Mouse (Mus musculus): ENCODE data around the gene Mpp6. TPM values are rescaled to one million over a fixed set of nuclear protein-coding genes. Genes with fewer than 3 reads are reported as not detected.

Mpp6 gene
- polyA plus RNA-seq, 1 experiment, result 7.0 TPM

DNA sequence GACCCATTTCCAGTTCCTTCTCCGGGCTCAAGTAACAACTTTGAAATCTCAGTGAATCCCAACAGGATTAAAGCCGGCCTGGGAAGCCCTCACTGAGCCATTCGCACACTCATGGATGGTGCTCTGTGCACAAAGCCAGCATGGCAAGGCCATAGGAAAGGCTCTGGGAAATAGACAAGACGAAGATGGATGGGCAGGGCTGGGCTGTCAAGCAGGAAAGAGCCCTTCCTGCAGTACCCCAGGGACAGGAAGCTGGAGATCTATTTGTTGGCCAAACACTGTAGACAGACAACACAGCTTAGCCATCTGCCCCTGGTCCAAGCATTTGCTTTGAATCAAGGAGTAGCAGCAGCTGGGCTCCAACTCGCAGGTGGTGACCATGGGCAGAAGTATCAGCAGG is 118.1 kb downstream of the Mpp6 start:
- no peak overlapping the region for H3K27ac ChIP-seq (ENCODE audit: insufficient read depth, low read length)
- H3K4me1 ChIP-seq (ENCODE audit: control insufficient read depth, insufficient read depth, insufficient read length), result no peaks in the 10 kb centered on the region
- H3K4me3 ChIP-seq (ENCODE audit: extremely low read depth, insufficient read depth, insufficient read length), result no peak overlapping the region
- no peaks in the 10 kb centered on the region for H3K36me3 ChIP-seq (ENCODE audit: control insufficient read depth, insufficient read depth, low read length)
- TF ChIP-seq CTCF (IDR thresholded peaks at IDR 0.05; ENCODE audit: extremely low read depth, insufficient read depth, insufficient read length, insufficient replicate concordance), result no peak
- TF ChIP-seq POLR2A (IDR thresholded peaks at IDR 0.05; ENCODE audit: low read depth, low read length), result no peak
- DNase-seq (ENCODE audit: low read depth in 1 of 2, low spot score in 2 of 2), result no peak
- 75% methylated on average over 5 of the region's 5 CpGs for WGBS
- H3K27me3 ChIP-seq (ENCODE audit: control insufficient read depth, insufficient read depth, low read length), result no peaks in the 10 kb centered on the region

DNA sequence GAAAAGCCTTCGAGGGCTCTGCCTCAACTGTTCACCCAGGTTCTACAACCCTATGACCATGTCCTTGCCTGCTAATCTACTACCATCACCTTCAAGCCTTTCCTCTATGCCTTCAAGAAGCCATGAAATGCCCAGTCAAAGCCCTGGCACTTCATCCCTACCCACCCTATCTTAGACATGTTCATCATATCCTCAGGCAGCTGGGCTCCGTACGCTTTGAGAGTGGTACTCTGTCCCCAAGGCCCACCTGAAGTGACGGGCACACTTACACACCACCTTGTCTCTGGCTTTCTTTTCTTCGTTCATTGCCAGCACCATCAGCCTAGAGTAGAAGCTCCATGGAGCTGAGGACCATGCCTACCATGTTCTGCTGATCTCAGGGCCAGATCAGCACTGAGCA is 121.2 kb downstream of the Mpp6 start:
- TF ChIP-seq POLR2A (IDR thresholded peaks at IDR 0.05; ENCODE audit: low read depth, low read length) (no peak), CTCF (IDR thresholded peaks at IDR 0.05; ENCODE audit: extremely low read depth, insufficient read depth, insufficient read length, insufficient replicate concordance) (no peak)
- Histone ChIP-seq H3K36me3 (ENCODE audit: control insufficient read depth, insufficient read depth, low read length) (no peaks in the 10 kb centered on the region), H3K4me3 (ENCODE audit: extremely low read depth, insufficient read depth, insufficient read length) (no peak overlapping the region), H3K4me1 (ENCODE audit: control insufficient read depth, insufficient read depth, insufficient read length) (no peaks in the 10 kb centered on the region), H3K27me3 (ENCODE audit: control insufficient read depth, insufficient read depth, low read length) (no peaks in the 10 kb centered on the region), H3K27ac (ENCODE audit: insufficient read depth, low read length) (no peak overlapping the region)
- WGBS, result 91% methylated on average over 5 of the region's 5 CpGs
- no peak for DNase-seq (ENCODE audit: low read depth in 1 of 2, low spot score in 2 of 2)

DNA sequence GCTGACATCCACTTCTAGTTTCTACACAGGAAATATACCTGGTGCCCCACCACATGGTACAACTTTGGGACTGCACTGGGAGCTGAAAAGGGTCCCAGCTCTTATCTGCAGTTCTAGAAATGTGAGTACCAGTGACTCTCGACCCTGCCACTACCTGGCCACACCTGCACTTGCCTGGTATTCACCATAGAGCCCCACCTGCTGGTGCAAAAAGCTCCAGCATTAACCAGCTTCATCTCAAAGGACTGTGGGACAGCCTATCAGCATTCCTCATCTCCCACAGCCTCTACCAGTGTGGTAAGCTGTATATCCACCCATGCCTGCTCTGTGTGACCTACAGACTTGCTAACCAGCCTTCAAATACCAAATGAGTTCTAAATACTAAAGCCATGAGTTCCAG is 122.9 kb downstream of the Mpp6 start:
- TF ChIP-seq POLR2A (IDR thresholded peaks at IDR 0.05; ENCODE audit: low read depth, low read length) (no peak), CTCF (IDR thresholded peaks at IDR 0.05; ENCODE audit: extremely low read depth, insufficient read depth, insufficient read length, insufficient replicate concordance) (no peak)
- no peaks in the 10 kb centered on the region for H3K4me1 ChIP-seq (ENCODE audit: control insufficient read depth, insufficient read depth, insufficient read length)
- no peaks in the 10 kb centered on the region for H3K27me3 ChIP-seq (ENCODE audit: control insufficient read depth, insufficient read depth, low read length)
- 56% methylated on average over 1 of the region's 1 CpGs for WGBS
- no peak overlapping the region for H3K4me3 ChIP-seq (ENCODE audit: extremely low read depth, insufficient read depth, insufficient read length)
- no peak overlapping the region for H3K27ac ChIP-seq (ENCODE audit: insufficient read depth, low read length)
- no peaks in the 10 kb centered on the region for H3K36me3 ChIP-seq (ENCODE audit: control insufficient read depth, insufficient read depth, low read length)
- no peak for DNase-seq (ENCODE audit: low read depth in 1 of 2, low spot score in 2 of 2)

DNA sequence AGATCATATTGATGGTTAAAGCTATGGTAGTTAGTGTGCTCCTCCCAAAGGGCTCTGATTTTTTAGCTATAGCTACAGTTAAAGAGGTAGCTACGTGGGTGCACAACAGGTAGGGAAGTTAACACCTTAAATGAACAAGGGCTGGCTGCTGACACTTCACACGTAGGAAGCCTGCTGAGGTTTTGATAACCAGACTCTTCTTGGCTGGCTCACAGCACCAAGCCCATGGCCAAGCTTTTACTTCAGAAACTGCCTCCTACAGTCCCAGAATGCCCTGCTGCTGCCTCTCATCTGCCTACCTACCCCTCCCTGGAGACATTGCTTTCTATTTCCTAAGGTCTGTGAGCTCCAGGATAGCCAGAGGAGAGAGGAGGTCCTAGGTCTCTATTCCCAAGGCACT is 127.9 kb downstream of the Mpp6 start:
- Histone ChIP-seq H3K27ac (ENCODE audit: insufficient read depth, low read length) (no peak overlapping the region), H3K36me3 (ENCODE audit: control insufficient read depth, insufficient read depth, low read length) (no peaks in the 10 kb centered on the region), H3K4me1 (ENCODE audit: control insufficient read depth, insufficient read depth, insufficient read length) (no peaks in the 10 kb centered on the region), H3K4me3 (ENCODE audit: extremely low read depth, insufficient read depth, insufficient read length) (no peak overlapping the region), H3K27me3 (ENCODE audit: control insufficient read depth, insufficient read depth, low read length) (no peaks in the 10 kb centered on the region)
- 74% methylated on average over 2 of the region's 2 CpGs for WGBS
- DNase-seq (ENCODE audit: low read depth in 1 of 2, low spot score in 2 of 2), result no peak
- TF ChIP-seq POLR2A (IDR thresholded peaks at IDR 0.05; ENCODE audit: low read depth, low read length), result no peak
- no peak for TF ChIP-seq CTCF (IDR thresholded peaks at IDR 0.05; ENCODE audit: extremely low read depth, insufficient read depth, insufficient read length, insufficient replicate concordance)

DNA sequence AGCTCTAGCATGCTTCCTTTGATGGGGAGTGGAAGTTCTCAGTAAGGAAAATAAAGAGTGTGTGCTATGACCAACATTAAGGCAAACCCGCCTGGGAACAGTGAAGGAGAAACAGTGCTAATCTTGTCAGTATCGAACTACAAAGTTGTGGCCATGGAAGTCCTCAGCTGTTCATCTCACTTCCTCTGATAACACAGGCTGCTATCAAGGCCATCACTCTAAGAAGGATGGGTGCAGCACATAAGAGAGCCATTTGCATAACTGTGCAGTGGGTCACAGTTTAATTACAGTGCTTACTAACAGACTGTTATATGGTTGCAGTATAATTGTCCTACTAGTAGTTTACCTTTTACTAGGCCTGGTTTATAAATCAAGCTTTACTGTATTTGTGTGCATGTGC is 129.9 kb downstream of the Mpp6 start:
- WGBS, result 72% methylated on average over 2 of the region's 2 CpGs
- no peaks in the 10 kb centered on the region for H3K4me1 ChIP-seq (ENCODE audit: control insufficient read depth, insufficient read depth, insufficient read length)

DNA sequence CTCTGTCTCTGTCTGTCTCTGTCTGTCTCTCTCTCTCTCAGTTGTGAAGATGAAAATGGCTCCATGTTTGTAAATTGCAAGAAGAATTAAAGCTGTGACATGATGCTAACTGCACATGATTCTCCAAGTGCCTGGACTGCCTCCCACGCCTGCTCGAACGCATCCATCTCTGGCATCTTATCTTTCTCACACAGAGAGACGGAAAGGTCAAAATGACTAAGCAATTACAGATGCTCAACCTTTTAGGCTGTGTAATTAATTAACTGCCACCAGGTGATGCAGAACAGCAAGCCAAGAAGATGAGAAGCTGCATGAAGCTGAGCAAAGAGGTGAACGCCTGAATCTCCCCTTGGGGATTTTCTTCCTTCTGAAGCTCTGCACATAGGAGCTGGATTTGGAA is 130.4 kb downstream of the Mpp6 start:
- no peak for DNase-seq (ENCODE audit: low read depth in 1 of 2, low spot score in 2 of 2)
- 85% methylated on average over 5 of the region's 5 CpGs for WGBS

More for the DNA sequence above, 129.9 kb downstream of the Mpp6 start:
- Histone ChIP-seq H3K27me3 (ENCODE audit: control insufficient read depth, insufficient read depth, low read length) (no peaks in the 10 kb centered on the region), H3K4me3 (ENCODE audit: extremely low read depth, insufficient read depth, insufficient read length) (no peak overlapping the region), H3K36me3 (ENCODE audit: control insufficient read depth, insufficient read depth, low read length) (no peaks in the 10 kb centered on the region), H3K27ac (ENCODE audit: insufficient read depth, low read length) (no peak overlapping the region)
- TF ChIP-seq POLR2A (IDR thresholded peaks at IDR 0.05; ENCODE audit: low read depth, low read length), result no peak
- no peak for TF ChIP-seq CTCF (IDR thresholded peaks at IDR 0.05; ENCODE audit: extremely low read depth, insufficient read depth, insufficient read length, insufficient replicate concordance)
- no peak for DNase-seq (ENCODE audit: low read depth in 1 of 2, low spot score in 2 of 2)

DNA sequence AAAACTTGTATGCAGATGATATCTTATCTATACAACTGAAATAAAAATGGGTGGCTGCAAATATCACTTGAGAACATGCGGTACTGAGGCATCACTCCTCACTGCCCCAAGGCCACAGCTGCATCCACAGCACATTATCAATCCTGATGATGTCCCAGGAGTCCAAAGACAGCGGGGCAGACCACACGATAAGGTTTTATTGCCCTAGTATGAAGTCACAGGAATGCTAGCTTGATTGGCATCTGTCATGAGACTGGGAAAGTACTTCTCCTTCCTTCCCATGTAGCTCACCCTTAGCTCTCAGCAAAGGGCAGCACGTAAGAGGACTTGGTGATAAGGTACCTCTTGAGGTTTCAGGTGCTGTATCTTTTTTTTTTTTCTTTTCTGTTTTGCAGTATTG is 134.1 kb downstream of the Mpp6 start:
- Histone ChIP-seq H3K36me3 (ENCODE audit: control insufficient read depth, insufficient read depth, low read length) (no peaks in the 10 kb centered on the region), H3K27ac (ENCODE audit: insufficient read depth, low read length) (no peak overlapping the region), H3K27me3 (ENCODE audit: control insufficient read depth, insufficient read depth, low read length) (no peaks in the 10 kb centered on the region), H3K4me1 (ENCODE audit: control insufficient read depth, insufficient read depth, insufficient read length) (no peaks in the 10 kb centered on the region), H3K4me3 (ENCODE audit: extremely low read depth, insufficient read depth, insufficient read length) (no peak overlapping the region)
- 84% methylated on average over 4 of the region's 4 CpGs for WGBS
- no peak for DNase-seq (ENCODE audit: low read depth in 1 of 2, low spot score in 2 of 2)
- TF ChIP-seq CTCF (IDR thresholded peaks at IDR 0.05; ENCODE audit: extremely low read depth, insufficient read depth, insufficient read length, insufficient replicate concordance) (no peak), POLR2A (IDR thresholded peaks at IDR 0.05; ENCODE audit: low read depth, low read length) (no peak)

More for the DNA sequence above, 130.4 kb downstream of the Mpp6 start:
- no peaks in the 10 kb centered on the region for H3K4me1 ChIP-seq (ENCODE audit: control insufficient read depth, insufficient read depth, insufficient read length)
- H3K36me3 ChIP-seq (ENCODE audit: control insufficient read depth, insufficient read depth, low read length), result no peaks in the 10 kb centered on the region
- H3K4me3 ChIP-seq (ENCODE audit: extremely low read depth, insufficient read depth, insufficient read length), result no peak overlapping the region
- H3K27me3 ChIP-seq (ENCODE audit: control insufficient read depth, insufficient read depth, low read length), result no peaks in the 10 kb centered on the region
- H3K27ac ChIP-seq (ENCODE audit: insufficient read depth, low read length), result no peak overlapping the region
- TF ChIP-seq POLR2A (IDR thresholded peaks at IDR 0.05; ENCODE audit: low read depth, low read length), result no peak
- no peak for TF ChIP-seq CTCF (IDR thresholded peaks at IDR 0.05; ENCODE audit: extremely low read depth, insufficient read depth, insufficient read length, insufficient replicate concordance)

All from spleen, adult 2 months (tissue).